Mouse (Mus musculus): ENCODE results near the gene Gm11549. TPM values are rescaled to one million over a fixed set of nuclear protein-coding genes. Genes with fewer than 3 reads are reported as not detected.

Gm11549 gene
- polyA plus RNA-seq, 1 experiment, result not detected

GRCm38 (mm10) chr3:36541399-36541798 lies 19.8 kb upstream of the Gm11549 start:
- H3K9me3 ChIP-seq (ENCODE audit: control insufficient read depth, low read length), result no peaks in the 10 kb centered on the region
- H3K36me3 ChIP-seq (ENCODE audit: control insufficient read depth), result no peaks in the 10 kb centered on the region
- no peaks in the 10 kb centered on the region; the same call in 1 of the 2 replicates for H3K27me3 ChIP-seq (ENCODE audit: control insufficient read depth)
- no peaks in the 10 kb centered on the region for H3K4me1 ChIP-seq (ENCODE audit: control insufficient read depth)
- no peak for TF ChIP-seq TAL1 (IDR thresholded peaks at IDR 0.05; ENCODE audit: low read length)
- no peak for TF ChIP-seq GATA1 (IDR thresholded peaks at IDR 0.05; ENCODE audit: low read length)
- no peak overlapping the region for H3K4me3 ChIP-seq (replicated peaks)

- H3K27me3 ChIP-seq (ENCODE audit: control insufficient read depth), result no peaks in the 10 kb centered on the region; the same call in 1 of the 2 replicates
- TF ChIP-seq TAL1 (IDR thresholded peaks at IDR 0.05; ENCODE audit: low read length), result no peak
- no peak for TF ChIP-seq GATA1 (IDR thresholded peaks at IDR 0.05; ENCODE audit: low read length)
- H3K36me3 ChIP-seq (ENCODE audit: control insufficient read depth), result no peaks in the 10 kb centered on the region
- no peak overlapping the region for H3K4me3 ChIP-seq (replicated peaks)
- H3K4me1 ChIP-seq (ENCODE audit: control insufficient read depth), result no peaks in the 10 kb centered on the region
- H3K9me3 ChIP-seq (ENCODE audit: control insufficient read depth, low read length), result no peaks in the 10 kb centered on the region
Measured at GRCm38 (mm10) chr3:36540756-36541155, 19.1 kb upstream of the Gm11549 start.

DNA sequence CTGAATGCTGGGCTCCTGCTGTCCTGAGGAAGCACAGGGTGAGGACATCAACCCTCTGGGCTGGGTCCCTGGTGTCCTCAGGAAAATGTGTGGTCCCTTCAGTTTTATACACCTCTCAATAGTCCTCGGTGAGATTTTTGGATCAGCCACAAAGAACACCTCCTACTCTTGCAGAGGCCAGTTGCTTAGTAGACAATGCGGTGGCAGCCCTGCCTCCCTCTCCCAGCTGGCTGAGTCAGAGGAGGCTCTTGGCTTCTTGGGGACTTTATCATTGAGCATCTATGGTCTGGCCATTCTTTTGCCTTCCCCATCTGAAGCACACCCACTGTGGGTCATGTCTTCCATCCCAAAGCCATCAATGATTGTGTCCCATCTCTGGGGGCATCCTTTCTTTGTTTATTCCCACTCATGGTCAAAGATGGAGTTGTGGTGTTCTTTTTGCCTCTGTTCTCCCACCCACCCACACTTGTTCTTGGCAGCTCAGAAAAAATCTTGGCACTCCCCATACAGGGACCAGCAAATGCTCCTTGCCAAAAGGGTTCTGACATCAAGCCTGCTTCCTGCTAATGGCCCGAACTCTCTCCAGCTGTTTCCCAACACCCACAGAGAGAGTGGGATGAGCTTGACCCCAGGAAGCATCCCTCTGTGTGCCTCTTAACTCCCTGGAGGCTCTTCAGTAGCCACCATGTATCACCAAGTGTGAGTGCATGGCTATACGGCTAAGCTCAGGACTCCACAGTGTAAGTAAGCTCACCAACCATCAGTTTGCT lies 16.3 kb upstream of the Gm11549 start:
- Histone ChIP-seq H3K4me3 (replicated peaks) (no peak overlapping the region), H3K9me3 (ENCODE audit: control insufficient read depth, low read length) (no peaks in the 10 kb centered on the region), H3K36me3 (ENCODE audit: control insufficient read depth) (no peaks in the 10 kb centered on the region), H3K27me3 (ENCODE audit: control insufficient read depth) (peaks cover 4% of the 10 kb centered on the region), H3K4me1 (ENCODE audit: control insufficient read depth) (no peaks in the 10 kb centered on the region)
- no peak for TF ChIP-seq GATA1 (IDR thresholded peaks at IDR 0.05; ENCODE audit: low read length)
- TF ChIP-seq TAL1 (IDR thresholded peaks at IDR 0.05; ENCODE audit: low read length), result no peak

DNA sequence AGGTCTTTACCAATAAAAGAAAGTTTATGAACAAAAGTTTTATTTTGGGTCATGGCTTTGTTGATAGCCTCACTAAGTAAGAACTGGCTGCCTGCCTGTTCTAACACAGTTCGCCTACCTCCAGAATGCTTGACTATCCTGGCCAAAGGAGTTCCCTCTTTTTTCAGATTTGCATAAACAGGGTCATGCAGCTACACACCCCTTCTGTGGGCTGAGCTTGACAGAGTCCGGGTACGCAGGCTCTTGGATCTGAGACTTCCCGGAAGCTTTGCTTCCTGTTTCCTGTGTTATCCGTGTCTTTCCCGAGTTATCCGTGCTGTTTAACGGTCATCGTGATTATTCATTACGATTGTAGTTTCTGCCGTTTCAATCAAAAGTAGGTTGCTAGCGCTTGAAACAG lies 14.4 kb upstream of the Gm11549 start:
- H3K4me1 ChIP-seq (ENCODE audit: control insufficient read depth), result no peaks in the 10 kb centered on the region
- H3K4me3 ChIP-seq (replicated peaks), result no peak overlapping the region
- H3K9me3 ChIP-seq (ENCODE audit: control insufficient read depth, low read length), result no peaks in the 10 kb centered on the region
- H3K36me3 ChIP-seq (ENCODE audit: control insufficient read depth), result no peaks in the 10 kb centered on the region
- TF ChIP-seq GATA1 (IDR thresholded peaks at IDR 0.05; ENCODE audit: low read length) (no peak), TAL1 (IDR thresholded peaks at IDR 0.05; ENCODE audit: low read length) (no peak)
- peaks cover 21% of the 10 kb centered on the region for H3K27me3 ChIP-seq (ENCODE audit: control insufficient read depth)

GRCm38 (mm10) chr3:36533201-36533672 lies 11.6 kb upstream of the Gm11549 start:
- TF ChIP-seq GATA1 (IDR thresholded peaks at IDR 0.05; ENCODE audit: low read length) (no peak), TAL1 (IDR thresholded peaks at IDR 0.05; ENCODE audit: low read length) (no peak)
- no peak overlapping the region for H3K4me3 ChIP-seq (replicated peaks)
- no peaks in the 10 kb centered on the region for H3K4me1 ChIP-seq (ENCODE audit: control insufficient read depth)

DNA sequence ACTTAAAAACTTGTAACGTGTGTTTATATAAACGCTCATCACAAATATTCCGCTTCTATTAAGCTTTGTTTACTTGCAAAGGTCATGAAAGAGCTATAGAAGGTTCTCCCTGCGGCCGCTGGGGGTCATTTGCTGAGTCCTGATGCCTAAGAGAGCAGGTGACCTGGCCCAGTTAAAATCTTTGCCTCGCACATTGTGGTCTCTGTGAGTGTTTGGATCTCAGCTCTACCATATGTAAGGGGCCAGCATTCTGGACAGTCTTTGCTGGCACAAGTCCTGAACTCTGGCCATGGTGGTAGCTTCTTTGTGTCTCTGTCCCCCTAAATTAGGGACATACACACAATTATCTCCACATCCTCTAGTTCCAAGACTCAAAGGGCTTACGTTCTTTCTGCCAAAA lies 11.1 kb upstream of the Gm11549 start:
- Histone ChIP-seq H3K36me3 (ENCODE audit: control insufficient read depth) (no peaks in the 10 kb centered on the region), H3K4me3 (replicated peaks) (no peak overlapping the region), H3K9me3 (ENCODE audit: control insufficient read depth, low read length) (no peaks in the 10 kb centered on the region), H3K4me1 (ENCODE audit: control insufficient read depth) (no peaks in the 10 kb centered on the region), H3K27me3 (ENCODE audit: control insufficient read depth) (peaks cover 28% of the 10 kb centered on the region)
- TF ChIP-seq TAL1 (IDR thresholded peaks at IDR 0.05; ENCODE audit: low read length) (no peak), GATA1 (IDR thresholded peaks at IDR 0.05; ENCODE audit: low read length) (no peak)

More at GRCm38 (mm10) chr3:36533201-36533672, 11.6 kb upstream of the Gm11549 start:
- H3K9me3 ChIP-seq (ENCODE audit: control insufficient read depth, low read length), result no peaks in the 10 kb centered on the region
- peaks cover 28% of the 10 kb centered on the region for H3K27me3 ChIP-seq (ENCODE audit: control insufficient read depth)
- H3K36me3 ChIP-seq (ENCODE audit: control insufficient read depth), result no peaks in the 10 kb centered on the region

DNA sequence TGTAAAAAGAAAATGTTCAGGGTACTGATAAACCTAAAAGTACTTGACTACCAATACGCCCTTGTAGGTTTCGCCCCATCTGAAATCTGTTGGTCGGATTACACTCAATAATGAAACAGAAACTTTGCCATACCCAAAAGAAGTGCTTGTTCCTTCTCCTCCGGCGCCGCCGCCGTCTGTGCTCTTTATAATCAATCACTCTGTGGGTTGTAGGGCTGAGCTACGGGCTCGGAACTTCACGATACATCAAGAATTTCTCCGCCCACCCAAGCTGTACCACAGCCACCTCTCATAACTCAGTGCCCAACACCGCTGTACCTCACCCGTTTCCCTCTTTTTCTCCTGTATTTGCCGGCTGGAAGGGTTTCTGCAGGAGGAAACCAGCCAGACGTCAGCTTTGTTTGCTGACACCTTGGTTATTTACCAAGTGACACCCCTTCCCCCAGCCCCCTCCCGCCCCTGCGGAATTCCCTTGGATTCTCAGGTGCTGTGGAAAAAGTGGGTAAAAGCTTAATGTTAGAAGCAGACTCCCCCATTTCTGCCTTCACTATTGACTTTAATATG lies 10.4 kb upstream of the Gm11549 start:
- TF ChIP-seq TAL1 (IDR thresholded peaks at IDR 0.05; ENCODE audit: low read length), result no peak
- TF ChIP-seq GATA1 (IDR thresholded peaks at IDR 0.05; ENCODE audit: low read length), result no peak
- peaks cover 28% of the 10 kb centered on the region for H3K27me3 ChIP-seq (ENCODE audit: control insufficient read depth)
- no peaks in the 10 kb centered on the region for H3K36me3 ChIP-seq (ENCODE audit: control insufficient read depth)
- peak overlapping the region; percentile 14 for H3K4me3 ChIP-seq (replicated peaks)
- no peaks in the 10 kb centered on the region for H3K4me1 ChIP-seq (ENCODE audit: control insufficient read depth)
- H3K9me3 ChIP-seq (ENCODE audit: control insufficient read depth, low read length), result no peaks in the 10 kb centered on the region

- Histone ChIP-seq H3K36me3 (ENCODE audit: control insufficient read depth) (no peaks in the 10 kb centered on the region), H3K27me3 (ENCODE audit: control insufficient read depth) (peaks cover 28% of the 10 kb centered on the region), H3K4me3 (replicated peaks) (no peak overlapping the region), H3K9me3 (ENCODE audit: control insufficient read depth, low read length) (no peaks in the 10 kb centered on the region), H3K4me1 (ENCODE audit: control insufficient read depth) (no peaks in the 10 kb centered on the region)
- TF ChIP-seq GATA1 (IDR thresholded peaks at IDR 0.05; ENCODE audit: low read length) (no peak), TAL1 (IDR thresholded peaks at IDR 0.05; ENCODE audit: low read length) (no peak)
Measured at GRCm38 (mm10) chr3:36531242-36531641, 9.6 kb upstream of the Gm11549 start.

GRCm38 (mm10) chr3:36530781-36531180 lies 9.2 kb upstream of the Gm11549 start:
- no peaks in the 10 kb centered on the region for H3K9me3 ChIP-seq (ENCODE audit: control insufficient read depth, low read length)
- TF ChIP-seq GATA1 (IDR thresholded peaks at IDR 0.05; ENCODE audit: low read length) (no peak), TAL1 (IDR thresholded peaks at IDR 0.05; ENCODE audit: low read length) (no peak)
- no peak overlapping the region for H3K4me3 ChIP-seq (replicated peaks)
- H3K27me3 ChIP-seq (ENCODE audit: control insufficient read depth), result peaks cover 28% of the 10 kb centered on the region
- H3K4me1 ChIP-seq (ENCODE audit: control insufficient read depth), result no peaks in the 10 kb centered on the region
- H3K36me3 ChIP-seq (ENCODE audit: control insufficient read depth), result no peaks in the 10 kb centered on the region
